18 mouse cellular contexts compared by ENCODE assay signal in the genomic region with DNA sequence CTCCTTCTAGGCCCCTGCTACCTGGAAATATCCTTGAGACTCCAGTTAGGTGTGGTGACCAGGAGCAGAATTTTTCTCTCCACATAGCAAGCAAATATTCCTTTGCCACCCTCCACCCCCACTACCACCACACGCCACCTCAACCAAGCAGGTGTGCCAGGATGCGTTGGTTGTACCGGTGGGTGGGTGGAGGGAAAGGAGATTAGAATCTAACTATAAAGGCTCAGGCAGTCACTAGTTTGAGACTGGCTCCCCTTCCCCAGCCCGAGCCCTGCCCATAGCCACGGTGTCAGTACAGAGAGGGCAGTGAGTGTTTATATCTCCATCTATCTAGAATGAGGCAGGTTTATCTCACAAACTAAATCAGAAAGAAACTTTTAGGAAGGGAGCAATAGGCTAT. TPM values are rescaled to one million over a fixed set of nuclear protein-coding genes. Genes with fewer than 3 reads are reported as not detected.
"Had no signal": no experiment of that assay in that cellular context is flagged by ENCODE, and none has a peak within 500 bp of the region (broad histone marks: within the 10 kb centered on the region; RNA-seq: fewer than 3 reads in every experiment).

No protein-coding gene starts in this region.

- H3K36me3 ChIP-seq: limb, embryonic 10.5 days; liver, embryonic 13.5 days; lung, embryonic 15.5 days; midbrain, embryonic 12.5 days; neural tube, embryonic 15.5 days had no signal

- DNase-seq: kidney, adult 18-20 months; kidney, postnatal 10 days; kidney, postnatal 4 days; liver, embryonic 13.5 days; liver, postnatal 0 days; lung, postnatal 14 days; right cerebral cortex, adult 18-20 months; right cerebral cortex, postnatal 25 days had no signal

- H3K4me3 ChIP-seq: layer of hippocampus, adult 2 months; limb, embryonic 10.5 days; liver, embryonic 13.5 days; lung, embryonic 15.5 days; megakaryocyte, embryonic 14.5 days; midbrain, embryonic 12.5 days; neural tube, embryonic 15.5 days had no signal

- H3K4me1 ChIP-seq: liver, embryonic 13.5 days; lung, embryonic 15.5 days had no signal

- H3K27me3 ChIP-seq: liver, embryonic 13.5 days; lung, embryonic 15.5 days; midbrain, embryonic 12.5 days had no signal

- H3K9me3 ChIP-seq: limb, embryonic 10.5 days; liver, embryonic 13.5 days; lung, embryonic 15.5 days; megakaryocyte, embryonic 14.5 days; midbrain, embryonic 12.5 days; neural tube, embryonic 15.5 days had no signal

- H3K9ac ChIP-seq: liver, embryonic 13.5 days; liver, postnatal 0 days; lung, embryonic 15.5 days; midbrain, embryonic 12.5 days; neural tube, embryonic 15.5 days had no signal

- H3K4me2 ChIP-seq: liver, embryonic 13.5 days; lung, embryonic 15.5 days; midbrain, embryonic 12.5 days; neural tube, embryonic 15.5 days had no signal

- H3K27ac ChIP-seq: layer of hippocampus, adult 2 months; liver, embryonic 13.5 days; lung, embryonic 15.5 days; macrophage; midbrain, embryonic 12.5 days; neural tube, embryonic 15.5 days had no signal

- ATAC-seq: liver, postnatal 0 days had no signal

RNA-seq across cellular contexts. Expression of a gene that starts 39.7 kb away (rescaled TPM):
- total RNA-seq: layer of hippocampus, adult 2 months; left cerebral cortex, adult 18-20 months; left cerebral cortex, postnatal 14 days; midbrain, postnatal 0 days had no signal
